Mouse (Mus musculus) right cerebral cortex, postnatal 36 days (tissue): ENCODE data around the gene Abi1.
"Not testable (repeated sequence)": the region's sequence is repeated elsewhere in the genome, so short reads cannot be mapped to it uniquely, and the experiment has no call there.

Experiments used
- DNase-seq, 2 experiments: peaks; one replicate each; pipeline ENCODE4 v3.0.0; 2022; ENCODE audit warnings: low spot score in 2 of 2, mixed read lengths in 1 of 2

Gene Abi1

DNA sequence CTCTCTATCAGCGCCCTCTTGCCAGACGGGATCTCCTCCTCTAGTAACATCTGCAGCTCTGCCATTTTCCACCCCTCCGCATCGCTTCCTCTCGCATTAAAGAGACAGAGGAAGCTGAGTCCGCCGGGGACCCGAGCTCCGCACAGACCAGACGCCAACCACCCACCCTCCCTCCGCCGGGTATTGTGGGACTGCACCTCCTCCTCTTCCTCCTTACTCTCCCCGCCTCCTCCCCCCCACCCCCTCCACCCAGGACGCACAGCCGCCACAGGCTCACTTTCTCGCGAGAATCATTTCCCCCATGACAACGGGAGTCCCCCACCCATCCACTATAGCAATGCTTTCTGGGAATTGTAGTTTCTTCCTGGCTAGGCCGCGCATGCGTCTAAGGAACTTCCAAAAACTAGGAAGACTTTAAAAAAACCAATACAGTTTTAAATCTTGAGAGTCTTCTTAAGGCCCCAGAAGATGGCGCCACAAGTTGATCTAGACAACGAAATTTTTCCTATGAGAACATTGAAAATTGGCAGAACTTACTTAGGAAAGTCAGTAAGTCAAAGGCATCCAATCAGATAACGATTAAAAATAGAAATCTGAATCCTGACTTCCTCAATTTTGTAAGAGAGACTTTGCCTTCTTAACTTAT lies at the start of gene Abi1:
TSS of gene Abi1 (minus strand) at position 241 of the 646 bp plus-strand sequence.
- peak; percentile 91 to 94 for DNase-seq

DNA sequence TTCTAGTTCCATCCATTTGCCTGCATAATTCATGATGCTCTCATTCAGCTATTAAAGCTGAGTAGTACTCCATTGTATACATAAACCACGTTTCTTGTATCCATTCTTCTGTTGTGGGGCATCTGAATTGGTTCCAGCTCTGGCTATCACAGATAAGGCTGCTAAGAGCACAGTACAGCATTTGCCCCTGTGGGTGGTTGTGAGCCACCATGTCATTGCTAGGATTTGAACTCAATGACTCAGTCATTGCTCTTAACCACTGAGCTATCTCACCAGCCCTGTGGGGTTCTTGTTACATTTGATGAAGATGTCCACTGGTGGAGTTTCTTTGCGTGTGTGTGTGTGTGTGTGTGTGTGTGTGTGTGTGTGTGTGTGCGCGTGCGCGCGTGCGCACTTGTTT lies 44.5 kb upstream of the Abi1 start:
- DNase-seq = no peak

DNA sequence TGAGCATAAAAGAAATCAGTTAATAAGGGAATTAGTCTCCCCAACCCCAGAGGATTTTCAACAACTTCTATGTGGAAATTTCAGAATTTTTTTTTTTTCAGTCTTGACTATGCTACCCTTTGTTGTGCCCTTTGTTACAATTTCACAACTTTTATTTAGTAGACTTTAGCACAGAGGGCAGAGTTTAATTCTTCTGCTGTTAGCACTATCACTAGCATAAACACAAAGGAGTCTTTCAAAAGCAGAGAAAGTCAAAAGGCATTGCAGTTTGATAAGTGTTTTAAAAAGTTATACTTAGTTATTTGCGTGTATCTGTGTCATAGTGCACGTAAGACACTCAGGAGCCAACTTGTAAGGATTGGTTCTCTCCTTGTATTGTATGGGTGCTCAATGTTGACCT lies 38.5 kb upstream of the Abi1 start:
- no peak for DNase-seq

DNA sequence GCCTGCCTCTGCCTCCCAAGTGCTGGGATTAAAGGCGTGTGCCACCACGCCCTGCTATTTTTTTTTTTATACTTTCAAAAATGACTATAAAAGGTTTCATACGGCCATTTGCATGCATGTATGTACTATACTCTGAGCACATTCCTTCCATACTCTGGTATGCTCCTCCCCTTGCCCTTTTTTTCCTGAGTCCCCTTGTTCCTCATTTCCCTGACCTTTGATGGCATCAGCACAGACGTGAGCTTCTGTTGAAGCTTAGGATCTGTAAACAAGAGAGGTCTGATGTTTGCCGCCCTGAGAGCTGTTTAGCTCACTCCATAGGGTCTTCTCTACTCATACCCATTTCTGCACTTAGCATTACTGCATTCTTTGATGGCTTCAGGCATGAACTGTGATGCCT lies 37.7 kb upstream of the Abi1 start:
- DNase-seq = no peak

DNA sequence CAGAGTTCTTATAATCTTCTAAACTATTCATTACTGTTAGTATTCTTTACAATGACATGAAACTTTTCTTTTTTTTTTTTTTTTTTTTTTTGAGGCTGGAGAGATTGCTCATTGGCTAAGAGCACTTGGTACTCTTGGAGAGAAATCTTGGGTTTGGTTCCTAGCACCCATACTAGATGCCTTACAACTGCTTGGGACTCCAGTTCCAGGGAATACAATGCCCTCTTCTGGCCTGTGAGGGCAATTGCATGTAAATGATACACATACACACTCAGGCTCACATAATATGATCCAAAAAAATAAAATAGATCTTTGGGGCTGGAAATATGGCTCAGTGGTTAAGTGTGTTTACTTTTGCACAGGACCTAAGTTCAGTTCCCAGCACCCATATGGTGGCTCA lies 36.7 kb upstream of the Abi1 start:
- DNase-seq = no peak

DNA sequence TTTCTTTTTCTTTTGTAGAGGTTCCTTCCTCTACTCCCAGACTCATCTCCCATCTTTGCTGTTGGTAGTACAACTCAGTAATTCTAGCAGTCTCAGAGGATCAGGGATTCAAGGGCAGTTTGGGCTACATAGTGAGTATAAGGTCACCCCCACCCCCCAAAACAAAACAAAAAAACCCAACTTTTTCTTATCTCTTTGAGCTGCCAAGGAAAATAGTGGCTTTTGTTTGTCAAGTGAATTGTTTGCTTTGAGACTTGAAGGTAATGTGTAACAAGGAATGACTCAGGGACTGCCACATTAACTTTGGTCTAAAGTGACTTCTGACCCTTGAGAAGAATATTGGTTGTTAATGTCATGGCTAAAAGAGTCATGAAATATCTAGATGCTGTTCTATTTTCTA lies 35.8 kb upstream of the Abi1 start:
- DNase-seq = no peak

DNA sequence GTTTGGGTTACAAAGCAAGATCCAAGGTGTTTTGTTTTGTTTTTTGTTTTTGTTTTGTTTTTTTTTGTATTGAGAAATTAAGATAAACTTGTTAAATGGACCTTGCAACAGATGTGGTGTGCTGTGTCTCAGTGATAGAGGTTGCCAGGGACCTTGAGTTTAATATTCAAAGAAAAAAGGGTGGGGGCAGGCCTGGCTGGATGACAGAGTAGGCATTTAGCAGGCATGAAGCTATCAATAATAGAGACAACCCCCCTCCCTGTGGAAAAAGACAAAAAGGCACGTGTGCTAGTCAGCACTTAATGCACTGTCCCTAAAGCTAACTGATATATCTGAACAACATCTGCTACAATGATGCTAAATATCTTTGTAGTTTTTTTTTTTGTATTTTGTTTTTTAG lies 31.4 kb upstream of the Abi1 start:
- no peak for DNase-seq

DNA sequence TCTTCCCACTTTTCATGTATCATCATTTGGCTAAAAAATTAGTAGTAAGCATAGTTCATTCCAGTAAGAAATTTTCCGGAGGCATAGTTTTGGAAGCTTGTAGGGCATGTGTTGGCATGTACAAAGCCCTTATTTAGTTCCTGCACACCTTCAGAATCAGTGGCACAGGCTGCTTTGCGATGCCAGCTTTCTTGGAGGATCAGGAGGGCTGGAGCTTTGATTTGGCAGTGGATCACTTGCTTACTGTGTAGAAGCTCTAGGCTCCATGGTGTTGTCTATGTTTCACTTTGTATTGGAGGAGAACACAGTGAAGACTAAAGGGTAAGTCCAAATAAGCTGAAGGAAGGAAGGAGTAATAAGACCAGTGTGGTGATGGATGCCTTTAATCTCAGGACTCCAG lies 30.4 kb upstream of the Abi1 start:
- DNase-seq = no peak

DNA sequence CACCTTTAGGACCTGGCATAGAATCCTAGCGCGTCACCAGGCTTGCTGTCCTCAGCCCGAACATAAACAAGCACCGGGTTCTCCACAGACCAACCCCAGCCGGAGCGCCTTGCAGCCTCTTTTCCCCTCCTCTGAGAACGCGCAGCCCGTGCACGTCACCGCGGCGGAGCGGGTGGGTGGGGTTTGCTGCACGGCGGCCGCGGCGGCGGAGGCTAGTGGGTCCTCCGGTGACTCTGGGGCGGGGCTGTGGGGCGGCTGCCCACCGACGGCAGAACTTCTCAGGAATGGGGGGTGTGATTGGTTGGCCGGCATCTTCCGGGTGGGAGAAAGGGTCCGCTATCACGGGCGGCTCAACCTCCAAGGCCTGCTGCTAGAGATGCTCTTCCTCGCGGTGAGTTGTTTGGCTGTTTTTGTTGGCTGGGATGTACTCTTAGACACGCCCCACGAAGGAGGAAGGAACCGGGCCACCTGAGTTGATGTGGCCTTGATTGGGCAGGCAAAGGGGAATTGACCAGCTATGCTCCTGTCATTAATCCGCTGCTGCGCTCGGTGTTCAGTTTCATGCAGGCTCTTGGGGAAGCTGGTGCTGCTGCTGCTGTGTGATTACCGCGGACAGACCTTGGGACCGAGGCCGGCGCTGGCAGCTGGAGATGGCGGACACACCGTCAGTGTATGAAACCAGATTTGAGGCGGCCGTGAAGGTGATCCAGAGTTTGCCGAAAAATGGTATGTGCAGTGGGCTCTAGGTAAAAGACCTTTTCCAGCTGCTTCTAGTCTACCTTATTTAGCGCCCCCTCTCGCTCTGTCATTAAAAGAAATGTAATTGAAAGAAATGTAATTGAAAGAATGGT lies 29.1 kb upstream of the Abi1 start:
- DNase-seq = peak; percentile 93 to 95

DNA sequence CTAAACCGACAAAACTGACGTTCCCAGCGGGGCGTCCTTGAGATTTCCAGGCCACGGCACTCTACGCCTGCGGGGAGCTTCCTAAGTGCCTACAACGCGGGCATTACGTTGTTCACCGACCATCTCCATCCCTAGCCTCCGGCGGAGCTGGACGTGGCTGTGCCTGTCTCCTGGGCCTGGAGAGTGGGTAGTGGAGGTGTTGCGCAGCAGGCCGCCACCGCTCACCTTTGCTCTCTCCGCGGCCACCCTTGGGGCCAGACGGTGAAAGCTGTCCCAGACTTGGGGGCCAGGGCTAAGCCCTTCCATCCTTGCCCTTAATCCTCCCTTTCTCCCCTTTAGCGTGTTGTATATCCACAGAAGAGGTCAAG lies 28.3 kb upstream of the Abi1 start:
- DNase-seq = no peak

DNA sequence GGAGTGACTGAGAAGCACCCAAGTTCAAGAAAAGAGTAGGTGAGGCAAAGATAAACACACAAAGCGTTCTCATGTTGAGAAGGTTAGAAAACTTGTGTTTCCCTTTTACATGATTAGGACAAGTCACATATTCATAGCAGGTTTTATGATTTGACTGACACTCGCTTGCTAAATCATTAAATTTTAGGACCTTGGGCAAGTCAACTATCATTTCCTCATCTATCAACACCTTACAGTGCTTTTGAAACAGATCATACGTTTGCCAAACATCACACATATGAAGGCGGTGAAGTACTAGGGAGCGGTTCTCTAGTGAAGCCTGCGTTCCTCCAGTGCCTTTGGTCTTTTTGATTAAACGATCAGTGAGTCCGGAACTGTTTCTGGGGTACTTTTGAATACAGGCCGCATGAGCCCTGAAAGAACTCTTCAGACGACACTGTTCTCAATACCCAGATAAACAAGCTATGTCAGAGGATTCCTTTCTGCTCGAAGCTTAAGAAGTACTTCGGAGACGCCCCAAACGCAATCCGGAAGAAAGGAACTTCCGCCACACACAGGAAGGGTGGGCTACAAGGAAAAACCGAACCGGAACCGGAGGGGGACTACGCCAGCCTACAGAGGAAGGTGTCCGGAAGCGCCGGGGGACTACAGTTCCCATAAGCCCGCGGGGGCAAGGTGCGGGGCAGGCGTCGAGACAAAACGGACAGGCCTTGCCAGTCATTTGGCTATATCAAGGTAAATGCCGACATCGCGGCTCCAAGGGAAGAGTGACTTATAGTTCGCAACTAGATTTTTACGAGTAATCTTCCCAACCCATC lies 27.7 kb upstream of the Abi1 start, which contains the start of gene Acbd5:
TSS of gene Acbd5 (plus strand) at position 616 of the 818 bp plus-strand sequence.
- DNase-seq = peak; percentile 95 to 97

DNA sequence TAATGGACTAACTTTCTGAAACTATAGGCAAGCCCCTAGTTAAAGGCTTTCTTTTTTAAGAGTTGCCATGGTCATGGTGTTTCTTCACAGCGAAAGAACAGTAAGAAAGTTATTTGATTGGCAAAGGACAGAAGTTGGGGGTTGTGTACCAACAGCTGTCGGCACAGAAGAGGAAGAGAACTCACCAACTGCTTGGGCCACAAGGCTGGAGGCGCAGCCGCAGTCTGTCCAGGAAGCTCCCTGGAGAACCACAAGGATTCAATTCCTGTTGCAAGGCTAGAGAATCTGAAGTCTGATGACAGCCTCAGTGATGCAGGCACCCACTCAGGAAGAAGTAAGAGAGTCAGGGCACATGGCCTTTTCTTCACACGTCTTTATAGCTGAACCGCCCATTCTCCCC lies 12.5 kb upstream of the Abi1 start:
- no peak for DNase-seq

DNA sequence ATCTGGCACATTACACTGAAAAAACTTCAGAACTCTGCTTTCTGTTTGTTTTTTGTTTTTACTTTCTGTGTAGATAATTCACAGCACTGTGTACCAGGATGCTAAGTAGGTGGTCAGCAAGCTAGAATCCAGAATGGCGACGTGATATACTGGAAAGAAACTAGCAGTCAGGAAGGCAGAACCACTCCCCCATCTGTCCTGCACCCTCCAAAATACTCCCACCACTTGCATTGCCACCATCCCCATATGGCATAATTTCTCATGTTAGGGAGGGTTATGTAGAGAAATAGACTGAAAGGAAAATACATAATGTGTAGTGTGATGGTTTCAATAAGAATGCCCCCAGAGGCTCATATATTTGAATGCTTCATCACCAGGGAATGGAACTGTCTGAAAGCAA lies 11.8 kb upstream of the Abi1 start:
- DNase-seq = peak; percentile 8 to 24

DNA sequence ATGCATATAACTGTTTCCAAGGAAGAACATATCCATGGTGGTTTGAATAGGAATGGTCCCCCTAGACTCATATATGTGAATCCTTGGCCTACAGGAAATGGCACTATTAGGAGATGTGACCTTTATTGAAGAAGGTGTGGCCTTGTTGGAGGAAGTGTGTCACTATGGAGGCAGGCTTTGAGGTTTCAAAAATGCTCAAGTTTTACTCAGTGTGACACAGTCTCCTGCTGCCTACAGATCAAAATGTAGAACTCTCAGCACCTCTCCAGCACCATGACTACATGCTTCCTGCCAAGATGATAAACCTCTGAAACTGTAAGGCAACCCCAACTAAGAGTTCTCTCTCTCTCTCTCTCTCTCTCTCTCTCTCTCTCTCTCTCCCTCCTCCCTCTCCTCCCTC lies 8.0 kb upstream of the Abi1 start:
- DNase-seq = no peak

DNA sequence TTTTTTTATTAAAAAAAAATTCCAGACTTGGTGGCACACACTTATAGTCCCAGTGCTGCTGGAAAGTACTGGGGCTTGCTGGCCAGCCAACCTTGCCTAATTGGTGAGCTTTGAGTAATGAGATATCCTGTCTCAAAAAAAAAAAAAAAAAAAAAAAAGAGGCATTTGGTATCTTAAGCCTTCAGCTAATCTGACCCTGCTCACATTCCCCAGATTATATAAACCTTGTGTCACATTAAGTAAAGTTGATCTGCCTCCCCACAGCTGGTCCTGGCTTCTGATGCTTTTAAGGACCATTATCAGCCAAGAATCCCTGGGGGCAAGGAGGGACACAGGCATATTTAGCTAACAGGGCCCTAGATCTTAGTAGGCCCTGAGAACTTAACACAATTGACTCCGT lies 5.7 kb upstream of the Abi1 start:
- DNase-seq = no peak

DNA sequence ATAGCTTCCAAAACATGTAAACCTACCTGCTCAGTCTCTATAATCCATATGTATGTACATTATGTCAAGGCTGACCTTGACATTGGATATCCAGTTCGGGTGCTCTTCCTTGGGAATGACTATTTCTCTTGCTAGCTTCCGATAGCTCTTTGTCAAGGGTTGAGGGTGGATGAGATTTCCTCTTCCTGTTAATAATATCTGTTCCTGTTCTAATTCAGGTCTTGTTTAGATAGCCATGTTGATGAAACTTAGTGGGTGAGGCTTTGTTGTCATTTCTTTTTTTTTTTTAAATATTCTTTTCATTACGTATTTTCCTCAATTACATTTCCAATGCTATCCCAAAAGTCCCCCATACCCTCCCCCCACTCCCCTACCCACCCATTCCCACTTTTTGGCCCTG lies 2.1 kb upstream of the Abi1 start:
- DNase-seq = no peak

DNA sequence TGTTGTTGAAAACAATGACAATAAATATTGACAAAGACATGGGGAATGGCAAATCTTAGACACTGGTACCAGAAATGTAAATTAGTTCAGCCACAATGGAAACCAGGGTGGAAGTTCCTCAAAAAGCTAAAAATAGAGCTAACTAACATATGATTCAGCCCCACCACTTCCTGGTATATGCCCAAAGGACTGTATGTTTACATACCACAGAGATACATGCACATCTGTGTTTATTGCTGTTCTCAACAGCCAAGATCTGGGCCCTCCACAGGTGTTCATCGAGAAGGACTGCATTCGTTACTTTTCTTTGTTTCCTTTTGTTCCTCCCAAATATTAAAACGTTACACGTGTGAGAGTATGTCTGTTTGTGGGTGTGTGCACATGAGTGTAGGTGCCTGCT lies 1.4 kb upstream of the Abi1 start:
- DNase-seq = no peak

DNA sequence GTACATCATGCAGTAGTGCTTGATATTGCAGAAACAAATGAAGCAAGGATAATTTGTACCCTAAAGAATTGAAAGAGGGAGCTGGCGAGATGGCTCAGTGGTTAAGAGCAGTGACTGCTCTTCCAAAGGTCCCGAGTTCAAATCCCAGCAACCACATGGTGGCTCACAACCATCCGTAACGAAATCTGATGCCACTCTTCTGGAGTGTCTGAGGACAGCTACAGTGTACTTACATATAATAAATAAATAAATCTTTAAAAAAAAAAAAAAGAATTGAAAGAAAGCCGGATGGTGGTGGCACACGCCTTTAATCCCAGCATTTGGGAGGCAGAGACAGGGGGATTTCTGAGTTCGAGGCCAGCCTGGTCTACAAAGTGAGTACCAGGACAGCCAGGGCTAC lies 649 bp upstream of the Abi1 start:
- not testable (repeated sequence) for DNase-seq

DNA sequence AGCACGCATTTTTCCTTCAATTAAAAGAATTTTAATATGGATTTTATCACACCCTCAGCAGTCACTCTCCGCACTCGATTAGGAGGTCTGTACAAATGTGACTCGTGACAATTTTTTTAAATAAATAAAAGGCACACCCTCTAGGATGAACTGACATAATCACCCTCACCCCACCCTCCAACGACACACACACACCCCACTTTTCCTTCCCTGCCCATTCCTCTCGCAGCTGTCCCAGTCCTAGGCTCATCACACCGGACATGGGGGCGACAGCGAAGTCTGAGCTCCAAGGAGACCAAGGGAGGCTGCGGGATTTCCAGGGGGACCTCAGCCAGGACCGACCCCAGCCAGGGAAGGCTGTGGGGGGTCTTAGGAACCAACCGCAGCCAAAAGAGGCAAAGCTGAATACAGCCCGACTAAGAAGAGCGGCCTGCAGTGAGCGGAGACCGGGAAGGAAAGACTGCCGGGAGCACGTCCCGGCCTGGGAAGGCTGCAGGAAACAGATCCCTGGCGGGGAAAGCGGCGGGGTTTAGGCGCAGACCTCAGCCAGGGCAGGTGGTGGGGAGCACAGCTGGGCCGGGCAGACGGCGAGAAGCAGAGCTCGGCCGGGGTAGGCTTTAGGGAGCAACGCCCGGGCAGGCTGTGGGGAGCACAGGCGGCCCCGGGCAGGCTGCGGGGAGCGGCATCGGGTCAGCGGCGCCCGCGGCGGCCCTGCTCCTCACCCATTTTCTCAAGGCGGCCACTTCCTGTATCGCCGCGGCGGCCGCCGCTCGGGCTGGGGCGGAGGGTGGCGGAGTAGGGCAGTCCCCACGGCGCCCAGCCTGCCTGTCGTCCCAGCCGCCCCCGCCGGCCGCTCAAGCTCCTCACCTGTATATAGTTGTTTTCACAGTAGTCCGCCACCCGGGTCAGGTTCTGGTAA lies 700 bp downstream of the Abi1 start:
- peak; percentile 9 to 32 for DNase-seq

DNA sequence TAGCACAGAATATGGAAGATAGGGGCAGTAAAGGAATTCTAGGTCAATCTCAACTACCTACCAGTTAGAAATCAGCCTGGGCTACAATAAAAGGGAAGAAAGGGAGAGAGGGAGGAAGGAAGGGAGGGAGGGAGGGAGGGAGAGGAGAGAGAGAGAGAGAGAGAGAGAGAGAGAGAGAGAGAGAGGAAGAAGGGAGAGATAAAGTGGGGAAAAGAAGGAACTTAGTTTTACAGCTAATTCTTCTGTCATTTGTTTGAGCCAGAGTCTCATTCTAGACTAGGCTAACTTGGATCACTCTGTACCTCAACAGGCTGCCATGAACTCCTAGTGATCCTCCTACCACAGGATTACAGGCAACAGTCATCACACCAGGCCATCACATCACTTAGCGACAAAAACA lies 4.6 kb downstream of the Abi1 start:
- DNase-seq = no peak

DNA sequence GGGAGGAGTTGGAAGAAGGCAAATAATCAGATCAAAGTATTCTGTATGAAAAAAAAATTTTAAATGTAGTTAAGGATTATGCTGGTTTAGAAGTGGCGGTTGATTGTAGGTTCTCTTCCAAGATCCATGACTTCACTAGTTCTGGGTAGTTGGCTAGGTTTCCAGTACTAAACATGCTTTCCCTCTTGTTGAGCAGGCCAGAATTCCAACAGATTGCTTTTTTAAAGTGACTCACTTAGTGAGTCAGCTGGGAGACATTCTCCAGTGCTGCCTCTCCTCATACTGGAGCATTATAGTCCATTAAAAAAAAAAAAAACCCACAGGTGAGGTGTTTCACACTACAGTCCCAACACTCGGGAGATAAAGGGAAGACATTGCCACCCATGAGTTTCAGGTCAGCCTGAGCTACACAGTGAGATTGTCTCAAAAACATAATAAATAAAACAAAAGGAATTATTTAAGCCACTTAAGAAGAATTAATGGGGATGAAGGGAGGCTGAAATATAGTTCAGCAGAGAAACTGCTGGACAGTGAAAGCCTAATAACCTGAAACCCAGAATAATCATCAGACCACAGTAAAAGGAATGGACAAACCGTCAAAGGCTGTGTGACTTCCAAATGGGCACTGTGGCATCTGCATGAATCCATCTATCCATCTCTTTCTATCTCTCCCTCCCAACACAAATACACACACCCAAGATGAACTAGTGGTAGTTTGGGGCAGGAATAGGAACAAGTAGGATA lies 5.2 kb downstream of the Abi1 start:
- peak in 1 of 2 experiments; percentile 5 for DNase-seq
